Mouse (Mus musculus): ENCODE data around the gene Acpp. TPM values are rescaled to one million over a fixed set of nuclear protein-coding genes. Genes with fewer than 3 reads are reported as not detected.
A peak's percentile ranks its signal among the peaks of the same experiment; 100 is the strongest.

The Acpp gene
- polyA plus RNA-seq, 1 experiment from 2014 or later, result 0.35 TPM

DNA sequence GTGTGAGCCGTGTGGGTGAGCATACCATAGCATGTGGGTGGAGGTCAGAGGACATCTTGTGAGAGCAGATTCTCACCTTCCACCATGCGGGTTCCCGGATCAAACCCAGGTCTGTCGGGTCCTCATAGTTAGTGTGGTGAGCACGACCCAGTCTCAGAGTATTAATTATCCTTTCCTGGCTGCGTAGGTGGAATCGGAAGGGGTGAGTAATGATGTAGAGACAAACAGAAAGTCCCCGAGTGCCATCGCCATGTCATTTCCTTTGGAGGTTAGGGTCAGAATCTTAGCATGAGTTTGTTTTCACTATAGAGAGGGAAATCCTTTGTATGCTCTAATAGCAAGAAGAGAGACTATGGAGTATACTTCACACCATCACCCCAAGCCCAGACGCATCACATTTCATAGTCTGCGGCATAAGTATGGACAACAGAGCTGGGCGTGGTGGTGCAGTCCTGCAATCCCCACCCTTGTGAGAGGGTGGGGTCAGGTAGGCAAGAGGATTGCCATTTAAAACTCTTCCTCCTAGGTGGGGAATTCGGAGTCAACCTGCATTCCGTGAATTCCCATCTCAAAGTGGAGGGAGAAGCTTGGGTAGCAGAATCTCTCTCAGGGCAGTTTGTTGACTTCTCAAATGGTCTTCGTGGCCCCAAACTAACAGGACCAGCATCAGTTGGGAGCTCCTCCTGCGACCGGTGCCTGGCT, 62.3 kb downstream of the Acpp start:
- no peak overlapping the region for H3K9ac ChIP-seq (ENCODE audit: low read length)
- no peaks in the 10 kb centered on the region for H3K4me1 ChIP-seq (ENCODE audit: control insufficient read depth in 2 of 2, insufficient read depth in 2 of 2, low read length in 2 of 2)
- no peaks in the 10 kb centered on the region for H3K36me3 ChIP-seq (ENCODE audit: control insufficient read depth, insufficient read depth, low read length)
- WGBS, result 76% methylated on average over 17 of the region's 17 CpGs
- ATAC-seq (ENCODE audit: insufficient number of reproducible peaks, insufficient read depth, low FRiP score, low read depth), result no peak
- no peak overlapping the region for H3K27ac ChIP-seq (replicated peaks in 1 of 2; ENCODE audit: control insufficient read depth in 1 of 2, insufficient read depth in 1 of 2, low read depth in 2 of 2, low read length in 2 of 2)
- H3K4me2 ChIP-seq (ENCODE audit: low read length), result no peak overlapping the region
- no peaks in the 10 kb centered on the region for H3K9me3 ChIP-seq (ENCODE audit: control insufficient read depth, low read length)
- no peaks in the 10 kb centered on the region for H3K27me3 ChIP-seq (ENCODE audit: control insufficient read depth, insufficient read depth, low read length)
- H3K4me3 ChIP-seq (ENCODE audit: control insufficient read depth in 1 of 2, insufficient read depth in 1 of 2, low read depth in 1 of 2, low read length in 2 of 2), result no peak overlapping the region

- Histone ChIP-seq H3K4me3 (ENCODE audit: control insufficient read depth in 1 of 2, insufficient read depth in 1 of 2, low read depth in 1 of 2, low read length in 2 of 2) (no peak overlapping the region), H3K27ac (replicated peaks in 1 of 2; ENCODE audit: control insufficient read depth in 1 of 2, insufficient read depth in 1 of 2, low read depth in 2 of 2, low read length in 2 of 2) (no peak overlapping the region), H3K9ac (ENCODE audit: low read length) (no peak overlapping the region), H3K27me3 (ENCODE audit: control insufficient read depth, insufficient read depth, low read length) (no peaks in the 10 kb centered on the region), H3K9me3 (ENCODE audit: control insufficient read depth, low read length) (no peaks in the 10 kb centered on the region), H3K4me1 (ENCODE audit: control insufficient read depth in 2 of 2, insufficient read depth in 2 of 2, low read length in 2 of 2) (no peaks in the 10 kb centered on the region), H3K4me2 (ENCODE audit: low read length) (no peak overlapping the region), H3K36me3 (ENCODE audit: control insufficient read depth, insufficient read depth, low read length) (no peaks in the 10 kb centered on the region)
- 69% methylated on average over 4 of the region's 4 CpGs for WGBS
- no peak for ATAC-seq (ENCODE audit: insufficient number of reproducible peaks, insufficient read depth, low FRiP score, low read depth)
Observed at GRCm38 (mm10) chr9:104272057-104272456, 65.5 kb downstream of the Acpp start.

DNA sequence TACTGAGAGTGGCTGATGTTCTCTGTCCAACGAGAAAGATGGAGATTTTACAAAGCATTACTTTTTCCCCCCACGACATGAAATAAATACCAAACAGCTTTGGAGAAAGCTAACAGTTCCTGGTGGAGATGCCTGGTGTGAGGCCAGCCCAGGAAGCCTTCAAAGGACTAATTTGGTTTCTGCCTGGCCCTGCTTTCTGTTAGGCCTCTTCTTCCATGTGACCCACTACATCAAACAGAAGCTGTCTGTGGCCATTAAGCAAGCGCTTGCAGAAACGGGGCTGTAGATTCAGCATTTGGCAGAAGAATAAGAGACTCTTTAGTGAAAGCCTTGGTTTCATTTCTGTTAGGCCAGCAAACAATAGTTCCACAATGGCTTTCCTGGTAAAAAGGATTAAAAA, 65.9 kb downstream of the Acpp start:
- no peak overlapping the region for H3K4me3 ChIP-seq (ENCODE audit: control insufficient read depth in 1 of 2, insufficient read depth in 1 of 2, low read depth in 1 of 2, low read length in 2 of 2)
- ATAC-seq (ENCODE audit: insufficient number of reproducible peaks, insufficient read depth, low FRiP score, low read depth), result no peak
- no peak overlapping the region for H3K27ac ChIP-seq (replicated peaks in 1 of 2; ENCODE audit: control insufficient read depth in 1 of 2, insufficient read depth in 1 of 2, low read depth in 2 of 2, low read length in 2 of 2)
- H3K4me2 ChIP-seq (ENCODE audit: low read length), result no peak overlapping the region
- no peaks in the 10 kb centered on the region for H3K4me1 ChIP-seq (ENCODE audit: control insufficient read depth in 2 of 2, insufficient read depth in 2 of 2, low read length in 2 of 2)
- 67% methylated on average over 4 of the region's 4 CpGs for WGBS
- no peaks in the 10 kb centered on the region for H3K27me3 ChIP-seq (ENCODE audit: control insufficient read depth, insufficient read depth, low read length)
- H3K9me3 ChIP-seq (ENCODE audit: control insufficient read depth, low read length), result no peaks in the 10 kb centered on the region
- H3K36me3 ChIP-seq (ENCODE audit: control insufficient read depth, insufficient read depth, low read length), result no peaks in the 10 kb centered on the region
- H3K9ac ChIP-seq (ENCODE audit: low read length), result no peak overlapping the region

DNA sequence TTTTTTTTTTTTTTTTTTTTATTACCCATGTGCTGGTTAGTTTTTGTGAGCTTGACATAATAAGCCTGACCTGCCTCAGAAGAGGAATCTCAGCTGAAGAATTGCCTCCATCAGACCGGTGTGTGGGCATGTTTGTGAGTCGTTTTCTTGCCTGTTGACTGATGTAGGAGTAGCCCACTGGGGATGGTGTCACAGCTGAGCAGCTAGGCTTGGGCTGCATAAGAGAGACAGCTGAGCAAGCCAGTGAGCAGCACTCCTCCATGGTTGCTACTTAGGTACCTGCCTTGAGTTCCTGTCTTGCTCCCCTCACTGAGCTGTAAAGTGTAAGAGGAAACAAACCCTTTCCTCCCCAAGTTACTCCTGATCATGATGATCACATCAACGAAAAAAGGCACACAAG, 67.6 kb downstream of the Acpp start:
- Histone ChIP-seq H3K36me3 (ENCODE audit: control insufficient read depth, insufficient read depth, low read length) (no peaks in the 10 kb centered on the region), H3K27me3 (ENCODE audit: control insufficient read depth, insufficient read depth, low read length) (no peaks in the 10 kb centered on the region), H3K4me3 (ENCODE audit: control insufficient read depth in 1 of 2, insufficient read depth in 1 of 2, low read depth in 1 of 2, low read length in 2 of 2) (no peak overlapping the region), H3K9ac (ENCODE audit: low read length) (no peak overlapping the region), H3K27ac (replicated peaks in 1 of 2; ENCODE audit: control insufficient read depth in 1 of 2, insufficient read depth in 1 of 2, low read depth in 2 of 2, low read length in 2 of 2) (no peak overlapping the region), H3K4me2 (ENCODE audit: low read length) (no peak overlapping the region), H3K4me1 (ENCODE audit: control insufficient read depth in 2 of 2, insufficient read depth in 2 of 2, low read length in 2 of 2) (no peaks in the 10 kb centered on the region), H3K9me3 (ENCODE audit: control insufficient read depth, low read length) (no peaks in the 10 kb centered on the region)
- no peak for ATAC-seq (ENCODE audit: insufficient number of reproducible peaks, insufficient read depth, low FRiP score, low read depth)
- WGBS, result 67% methylated on average over 3 of the region's 3 CpGs

GRCm38 (mm10) chr9:104269349-104269871, 68.1 kb downstream of the Acpp start:
- ATAC-seq (ENCODE audit: insufficient number of reproducible peaks, insufficient read depth, low FRiP score, low read depth), result no peak
- H3K9ac ChIP-seq (ENCODE audit: low read length), result no peak overlapping the region
- no peak overlapping the region for H3K4me3 ChIP-seq (ENCODE audit: control insufficient read depth in 1 of 2, insufficient read depth in 1 of 2, low read depth in 1 of 2, low read length in 2 of 2)
- H3K36me3 ChIP-seq (ENCODE audit: control insufficient read depth, insufficient read depth, low read length), result no peaks in the 10 kb centered on the region
- H3K4me1 ChIP-seq (ENCODE audit: control insufficient read depth in 2 of 2, insufficient read depth in 2 of 2, low read length in 2 of 2), result no peaks in the 10 kb centered on the region
- no peaks in the 10 kb centered on the region for H3K27me3 ChIP-seq (ENCODE audit: control insufficient read depth, insufficient read depth, low read length)
- H3K4me2 ChIP-seq (ENCODE audit: low read length), result no peak overlapping the region
- no peaks in the 10 kb centered on the region for H3K9me3 ChIP-seq (ENCODE audit: control insufficient read depth, low read length)
- 46% methylated on average over 10 of the region's 10 CpGs for WGBS
- no peak overlapping the region for H3K27ac ChIP-seq (replicated peaks in 1 of 2; ENCODE audit: control insufficient read depth in 1 of 2, insufficient read depth in 1 of 2, low read depth in 2 of 2, low read length in 2 of 2)

DNA sequence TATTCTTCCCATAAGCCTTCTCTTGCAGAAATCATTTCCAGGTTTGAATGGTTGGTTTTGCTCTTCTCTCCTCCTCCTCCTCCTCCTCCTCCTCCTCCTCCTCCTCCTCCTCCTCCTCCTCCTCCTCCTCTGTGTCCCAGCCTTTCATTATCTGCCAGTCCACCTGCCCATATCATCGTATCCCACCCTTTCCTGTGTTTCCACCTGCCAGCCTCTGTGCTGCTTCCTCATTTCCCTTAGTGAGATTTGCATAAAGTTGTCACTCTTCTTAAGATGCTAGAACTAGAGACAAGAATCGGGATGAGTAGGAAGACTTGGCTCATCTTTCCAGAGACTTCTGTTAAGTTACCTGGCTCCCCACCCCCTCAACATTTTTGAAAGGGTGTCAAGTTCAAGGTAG, 73.0 kb downstream of the Acpp start:
- 81% methylated on average over 2 of the region's 2 CpGs for WGBS
- H3K36me3 ChIP-seq (ENCODE audit: control insufficient read depth, insufficient read depth, low read length), result no peaks in the 10 kb centered on the region
- no peak for ATAC-seq (ENCODE audit: insufficient number of reproducible peaks, insufficient read depth, low FRiP score, low read depth)
- no peak overlapping the region for H3K27ac ChIP-seq (replicated peaks in 1 of 2; ENCODE audit: control insufficient read depth in 1 of 2, insufficient read depth in 1 of 2, low read depth in 2 of 2, low read length in 2 of 2)
- no peak overlapping the region for H3K4me2 ChIP-seq (ENCODE audit: low read length)
- no peak overlapping the region for H3K9ac ChIP-seq (ENCODE audit: low read length)
- H3K4me1 ChIP-seq (ENCODE audit: control insufficient read depth in 2 of 2, insufficient read depth in 2 of 2, low read length in 2 of 2), result peaks cover 5 to 18% of the 10 kb centered on the region in 2 experiments
- no peaks in the 10 kb centered on the region for H3K9me3 ChIP-seq (ENCODE audit: control insufficient read depth, low read length)
- H3K27me3 ChIP-seq (ENCODE audit: control insufficient read depth, insufficient read depth, low read length), result no peaks in the 10 kb centered on the region
- H3K4me3 ChIP-seq (ENCODE audit: control insufficient read depth in 1 of 2, insufficient read depth in 1 of 2, low read depth in 1 of 2, low read length in 2 of 2), result no peak overlapping the region

GRCm38 (mm10) chr9:104262823-104263352, 74.7 kb downstream of the Acpp start, which contains the start of gene Dnajc13:
TSS of gene Dnajc13 (minus strand) at chr9:104262930.
- ATAC-seq (ENCODE audit: insufficient number of reproducible peaks, insufficient read depth, low FRiP score, low read depth), result peak; percentile 98
- Histone ChIP-seq H3K4me1 (ENCODE audit: control insufficient read depth in 2 of 2, insufficient read depth in 2 of 2, low read length in 2 of 2) (peaks cover 5 to 18% of the 10 kb centered on the region in 2 experiments), H3K27ac (replicated peaks in 1 of 2; ENCODE audit: control insufficient read depth in 1 of 2, insufficient read depth in 1 of 2, low read depth in 2 of 2, low read length in 2 of 2) (peak within 1 kb of the TSS; percentile 77 to 93), H3K4me3 (ENCODE audit: control insufficient read depth in 1 of 2, insufficient read depth in 1 of 2, low read depth in 1 of 2, low read length in 2 of 2) (peak within 1 kb of the TSS; percentile 86 to 99), H3K36me3 (ENCODE audit: control insufficient read depth, insufficient read depth, low read length) (no peaks in the 10 kb centered on the region), H3K4me2 (ENCODE audit: low read length) (peak within 1 kb of the TSS; percentile 79), H3K9me3 (ENCODE audit: control insufficient read depth, low read length) (no peaks in the 10 kb centered on the region), H3K9ac (ENCODE audit: low read length) (peak within 1 kb of the TSS; percentile 97), H3K27me3 (ENCODE audit: control insufficient read depth, insufficient read depth, low read length) (no peaks in the 10 kb centered on the region)
- under 1% methylated on average over 60 of the region's 60 CpGs for WGBS
